Mouse (Mus musculus) adipocyte (in vitro differentiated cells): ENCODE results near the gene Rhoh.

ENCODE experiments used
- DNase-seq: peaks from one replicate; pipeline ENCODE4 v3.0.0-alpha.2; 2016; ENCODE audit warnings: low spot score

Gene Rhoh

DNA sequence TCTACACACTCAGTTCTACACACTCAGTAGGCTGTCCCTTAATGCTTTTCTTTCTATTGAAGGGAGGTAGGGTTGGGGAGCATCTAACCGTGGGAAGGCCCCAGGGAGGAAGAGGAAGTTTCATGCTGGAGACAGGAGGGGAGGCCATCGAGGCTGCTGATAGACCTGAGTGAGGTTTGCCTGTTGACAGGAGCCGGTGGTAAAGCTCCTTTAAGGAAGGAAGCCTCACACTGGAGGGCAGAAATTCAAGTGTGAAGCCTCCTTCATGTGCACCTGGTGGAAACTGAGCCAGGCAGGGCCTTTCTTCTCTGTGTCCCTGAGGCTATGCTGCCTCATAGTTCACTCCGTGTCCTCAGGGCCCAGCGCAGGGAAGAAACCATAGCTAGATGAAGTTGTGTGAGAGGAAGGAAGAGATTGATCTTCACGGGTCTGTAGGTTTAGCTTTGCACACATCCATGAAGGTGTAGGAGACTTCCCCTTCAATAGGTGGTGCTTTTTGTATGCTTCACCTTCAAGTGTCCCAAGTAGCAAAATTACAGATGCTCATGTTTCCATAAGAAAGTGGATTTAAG is 34.2 kb downstream of the Rhoh start:
- DNase-seq, result no peak

DNA sequence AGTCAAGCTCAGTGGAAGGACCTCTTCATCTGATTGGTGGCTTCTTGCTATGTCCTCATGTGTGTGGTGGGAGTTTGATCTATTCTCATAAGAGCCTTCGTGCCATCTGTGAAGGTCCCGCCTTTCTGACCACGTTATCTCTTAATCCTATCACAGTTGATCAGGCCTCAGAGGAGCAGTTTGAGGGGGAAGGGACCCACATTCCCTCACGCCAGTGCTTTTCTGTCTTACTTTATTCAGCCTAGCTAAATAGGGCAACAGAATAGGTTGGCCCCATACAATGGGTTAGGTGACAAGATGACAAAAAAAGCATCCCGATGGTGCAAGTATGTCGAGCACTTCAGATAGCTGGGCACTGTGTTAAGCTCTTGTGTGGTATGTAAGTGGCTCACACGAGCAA is 34.8 kb downstream of the Rhoh start:
- DNase-seq, result no peak

DNA sequence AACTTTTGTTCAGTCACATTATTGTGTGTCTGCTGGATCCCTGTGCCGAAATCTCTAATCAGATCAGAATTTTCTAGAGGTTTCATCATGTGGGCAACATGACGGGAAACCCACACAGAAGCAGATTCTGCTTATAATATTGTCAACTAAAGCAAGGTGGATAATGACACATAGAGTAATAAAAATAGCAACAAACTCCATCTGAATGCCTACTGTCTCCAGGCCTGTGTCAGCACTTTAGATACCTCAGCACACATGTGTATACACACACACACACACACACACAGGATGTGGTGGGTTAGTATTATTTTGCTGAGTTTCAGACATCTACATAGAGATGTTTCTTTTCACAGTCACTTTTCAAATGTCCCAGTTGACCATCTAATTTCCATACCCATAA is 36.7 kb downstream of the Rhoh start:
- DNase-seq, result no peak

DNA sequence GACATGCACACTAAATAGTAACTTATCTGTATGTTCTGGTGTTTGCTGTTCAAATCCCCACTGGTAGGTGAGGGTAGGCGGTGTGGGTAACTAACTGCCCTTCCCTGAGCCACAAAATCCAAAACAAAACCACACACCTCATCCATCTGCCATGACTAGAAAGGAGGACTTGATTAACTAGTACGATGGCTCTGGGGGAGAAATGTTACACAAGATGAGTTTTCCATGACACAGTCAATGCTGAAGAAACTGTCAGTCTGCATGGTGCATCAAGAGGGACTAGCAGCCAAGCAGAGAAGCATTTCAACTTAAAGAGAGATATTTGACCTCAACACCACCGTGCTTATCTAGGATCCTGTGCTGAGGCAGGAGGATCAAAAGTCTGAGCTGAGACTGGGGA is 37.7 kb downstream of the Rhoh start:
- DNase-seq, result no peak

DNA sequence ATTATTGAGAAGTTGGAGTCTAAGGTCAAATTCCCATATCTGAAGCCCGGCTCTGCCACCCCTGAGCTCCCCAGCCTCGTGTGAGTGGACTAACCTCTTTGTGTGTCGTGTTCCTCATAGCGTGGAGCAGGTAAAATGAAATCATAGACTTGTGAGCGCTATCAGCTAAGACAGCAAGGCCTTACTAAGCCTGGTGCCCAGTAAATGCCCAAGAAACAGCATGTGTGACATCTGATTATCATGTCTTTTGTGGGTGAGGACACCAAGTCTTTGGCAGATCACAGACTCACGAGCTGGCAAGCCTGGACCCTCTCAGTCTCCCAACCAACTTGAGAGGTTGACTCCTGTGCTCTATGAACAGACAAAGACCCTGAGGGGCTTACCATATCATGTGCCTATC is 39.1 kb downstream of the Rhoh start:
- no peak for DNase-seq

DNA sequence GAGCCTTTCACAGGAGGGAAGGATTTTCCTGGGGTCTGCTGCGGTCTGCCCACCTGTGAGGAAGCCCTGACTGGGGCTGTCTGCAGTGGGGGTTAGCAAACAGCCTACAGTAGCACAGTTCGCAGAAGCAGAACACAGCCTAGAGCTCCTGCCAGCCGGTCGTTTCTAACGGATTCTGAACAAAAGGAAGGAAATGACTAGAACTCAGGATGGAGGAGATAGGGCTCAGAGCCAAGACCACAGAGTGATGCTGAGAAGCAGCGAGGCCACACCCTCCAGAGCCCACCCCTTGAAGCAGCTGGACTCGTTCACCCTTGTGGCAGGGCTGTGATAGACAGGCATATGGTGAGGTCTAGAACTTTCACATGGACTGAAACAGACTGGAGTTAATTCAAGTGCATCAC is 39.9 kb downstream of the Rhoh start:
- no peak for DNase-seq

DNA sequence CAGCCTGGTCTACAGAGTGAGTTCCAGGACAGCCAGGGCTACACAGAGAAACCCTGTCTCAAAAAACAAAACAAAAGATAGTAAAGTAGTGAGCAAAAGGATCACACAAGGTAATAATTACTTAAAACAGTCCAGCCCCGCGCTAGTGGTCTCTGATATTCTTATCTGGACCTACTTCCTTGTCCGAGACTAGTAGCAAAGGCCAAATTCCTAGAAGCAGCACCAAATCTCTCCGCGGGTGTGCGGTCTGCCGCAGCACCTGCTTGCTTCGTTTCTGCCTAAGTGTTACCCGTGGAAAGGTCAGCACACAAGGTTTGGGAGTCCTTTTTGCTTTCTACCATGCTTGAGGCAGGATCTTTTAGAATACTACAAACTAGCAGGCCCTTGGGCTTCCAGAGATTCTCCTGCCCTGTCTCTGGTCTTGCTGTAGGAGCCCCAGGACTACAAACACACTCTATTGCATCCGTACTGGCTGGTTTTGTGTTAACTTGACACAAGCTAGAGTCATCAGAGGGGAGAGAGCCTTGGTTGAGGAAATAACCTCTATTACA is 40.9 kb downstream of the Rhoh start:
- DNase-seq, result no peak

DNA sequence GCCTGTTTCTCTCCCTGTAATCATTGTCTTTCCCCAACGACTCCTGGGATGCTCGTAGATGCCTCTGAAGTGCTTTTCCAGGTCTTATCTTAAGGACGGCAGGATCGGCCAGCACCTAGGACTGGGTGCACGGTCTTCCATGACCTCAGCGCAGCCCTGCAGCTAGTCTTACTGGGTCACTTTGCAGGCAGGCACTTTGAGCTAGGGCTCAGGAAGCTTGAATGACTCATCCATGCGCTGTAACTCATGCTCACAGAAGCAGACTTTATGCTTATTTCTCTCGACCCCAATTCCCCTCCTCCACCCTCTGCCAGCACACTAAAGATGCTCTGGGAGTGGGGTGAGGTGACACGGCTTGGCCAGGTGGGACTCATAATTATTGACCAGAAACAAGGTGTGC is 41.8 kb downstream of the Rhoh start:
- DNase-seq, result no peak

DNA sequence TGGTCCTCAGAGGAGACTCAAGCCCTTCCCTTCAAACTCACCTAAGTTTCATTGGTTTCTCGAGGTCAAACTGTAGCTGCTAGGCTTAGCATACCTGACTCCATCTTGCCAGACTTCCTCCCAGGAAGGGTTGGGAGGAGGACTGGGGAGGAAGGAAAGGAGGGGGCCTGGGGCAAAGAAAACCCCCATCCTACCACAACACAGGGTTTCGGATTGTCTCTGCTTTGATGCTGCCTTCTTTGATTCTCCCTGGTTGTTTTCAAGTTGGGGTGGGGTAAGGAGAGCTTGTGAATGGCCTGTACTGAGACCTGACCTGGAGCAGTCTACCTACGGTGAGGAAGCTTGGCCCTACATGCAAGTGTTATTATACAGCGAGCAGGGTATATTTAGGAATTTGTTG is 43.5 kb downstream of the Rhoh start:
- DNase-seq, result no peak

DNA sequence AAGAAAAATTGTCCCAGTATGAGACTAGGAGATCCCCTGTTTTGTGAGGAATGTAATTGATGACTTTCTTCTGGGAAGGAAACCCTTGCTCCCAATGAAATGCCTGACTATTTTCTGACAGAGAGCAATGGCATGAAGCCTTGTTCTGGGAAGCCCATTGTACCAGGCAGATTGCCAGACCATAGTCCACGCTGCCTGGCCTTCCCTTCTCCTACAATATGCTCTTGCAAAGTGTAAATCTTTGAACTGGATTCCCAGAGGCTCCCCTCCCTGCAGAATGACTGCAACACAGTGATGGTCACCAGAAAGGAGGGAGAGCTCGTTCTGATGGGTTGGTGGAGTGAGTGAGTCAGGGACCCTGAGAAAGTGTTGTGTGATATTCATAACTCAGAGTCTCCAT is 47.7 kb downstream of the Rhoh start:
- peak; percentile 5 for DNase-seq

DNA sequence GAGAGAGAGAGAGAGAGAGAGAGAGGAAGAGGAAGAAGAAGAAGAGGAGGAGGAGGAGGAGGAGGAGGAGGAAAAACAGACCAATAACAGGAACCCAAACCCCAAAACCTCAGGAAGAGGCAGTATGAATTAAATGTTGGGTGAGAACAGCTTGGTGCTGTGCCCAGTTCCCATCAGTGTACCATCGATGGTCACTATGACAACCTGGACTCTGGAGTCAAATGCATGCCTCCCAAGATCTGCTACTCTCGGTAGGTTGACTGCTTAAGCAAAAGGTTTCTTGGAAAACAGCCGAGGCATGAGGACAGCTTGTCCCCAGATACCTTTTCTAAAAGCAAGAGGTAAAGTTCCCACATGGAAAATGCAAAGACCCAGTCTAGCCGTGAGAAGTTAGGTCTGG is 48.3 kb downstream of the Rhoh start:
- no peak for DNase-seq

DNA sequence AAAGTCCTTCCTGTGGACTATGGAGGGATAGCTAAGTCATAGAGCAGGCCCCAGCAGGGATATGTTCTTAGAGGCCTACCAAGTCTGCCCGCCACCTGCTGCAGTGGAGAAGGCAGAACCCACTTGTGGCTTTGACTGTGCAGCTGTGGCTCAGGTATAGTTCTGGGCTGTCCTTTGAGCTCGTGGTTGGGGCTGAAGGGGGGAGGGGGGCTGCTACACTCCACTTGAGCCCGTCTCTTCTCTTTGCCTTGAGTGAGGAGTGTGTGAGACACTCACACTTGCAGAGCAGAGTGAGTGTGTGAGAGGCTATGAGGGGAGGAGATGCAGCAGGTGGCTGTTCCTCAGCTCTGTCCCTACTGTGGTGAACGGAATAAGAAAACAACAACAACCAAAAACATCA is 49.4 kb downstream of the Rhoh start:
- DNase-seq, result no peak

DNA sequence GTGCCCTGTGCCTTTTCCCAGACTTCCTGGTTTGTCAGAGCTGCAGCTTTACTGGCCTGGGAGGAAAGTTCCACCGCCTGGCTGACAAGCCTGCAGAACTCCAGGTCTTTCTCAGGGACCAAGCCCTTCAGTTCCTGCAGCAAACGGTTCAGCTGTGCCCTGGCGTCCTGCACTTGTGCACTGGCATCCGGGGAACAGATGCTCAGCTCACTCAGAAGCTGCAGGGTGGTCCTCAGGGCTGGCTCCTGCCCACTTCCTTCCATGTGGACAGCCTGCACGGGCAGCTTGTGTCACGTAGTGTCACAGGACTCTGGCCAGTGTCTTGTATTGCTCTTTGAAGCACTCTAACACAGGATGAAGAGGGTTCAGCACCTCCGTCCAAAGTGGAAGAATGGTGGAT is 50.7 kb downstream of the Rhoh start:
- DNase-seq, result no peak

DNA sequence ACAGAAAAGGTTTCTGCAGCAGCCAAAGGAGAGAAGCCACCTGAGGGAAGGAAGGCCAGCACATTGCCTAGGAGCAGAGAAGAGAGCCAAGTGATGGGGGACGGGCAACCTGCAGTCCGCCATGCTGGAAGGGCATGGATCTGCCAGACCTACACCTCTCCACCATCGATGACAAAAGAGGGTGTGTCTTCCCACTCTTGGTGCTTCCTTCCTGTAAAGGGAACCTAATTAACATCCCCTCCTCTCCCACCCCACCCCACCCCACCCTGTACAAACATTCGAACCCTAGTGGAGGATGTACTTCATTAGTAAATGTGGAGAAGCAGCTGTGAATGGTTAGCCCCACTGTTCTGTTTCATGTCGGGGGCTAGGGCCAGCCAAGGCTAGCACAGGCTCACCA is 51.2 kb downstream of the Rhoh start:
- no peak for DNase-seq

DNA sequence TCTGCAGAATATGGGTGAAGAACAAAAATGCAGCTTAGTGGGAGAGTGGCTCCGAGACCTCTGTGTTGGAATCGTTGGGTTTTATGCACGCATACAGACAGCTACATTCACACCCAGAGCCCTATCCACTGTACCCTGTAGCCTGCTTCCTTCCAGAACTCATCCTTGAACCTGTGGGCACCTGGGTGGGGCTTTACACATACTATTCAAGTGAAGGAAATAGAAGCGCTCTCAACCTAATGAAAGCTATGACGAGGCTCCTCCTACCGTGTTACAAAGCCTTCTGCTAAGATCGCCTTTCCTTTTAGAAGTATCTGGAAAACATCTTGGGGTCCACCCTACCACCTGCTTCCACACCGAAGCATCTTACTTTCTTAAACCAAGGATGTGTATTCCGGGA is 52.1 kb downstream of the Rhoh start:
- DNase-seq, result no peak

DNA sequence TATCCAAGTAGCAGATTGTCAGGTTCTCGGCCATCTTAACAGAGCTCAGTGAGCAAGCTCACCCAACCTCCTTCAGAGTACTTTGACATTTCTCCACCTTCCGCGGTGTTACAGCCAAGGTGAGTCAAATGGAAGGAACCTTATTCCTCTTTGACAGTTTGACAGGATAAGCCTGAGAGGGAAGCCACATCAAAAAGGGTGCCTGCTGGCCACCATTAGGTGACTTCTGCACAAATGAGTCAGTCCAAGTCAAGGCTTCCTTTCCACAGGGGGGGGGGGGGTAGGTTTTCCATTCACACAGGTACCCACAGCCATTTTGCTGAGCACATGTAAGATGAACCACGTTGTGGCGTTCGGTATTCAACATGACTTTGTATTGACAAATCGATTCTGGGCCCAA is 53.3 kb downstream of the Rhoh start:
- no peak for DNase-seq

DNA sequence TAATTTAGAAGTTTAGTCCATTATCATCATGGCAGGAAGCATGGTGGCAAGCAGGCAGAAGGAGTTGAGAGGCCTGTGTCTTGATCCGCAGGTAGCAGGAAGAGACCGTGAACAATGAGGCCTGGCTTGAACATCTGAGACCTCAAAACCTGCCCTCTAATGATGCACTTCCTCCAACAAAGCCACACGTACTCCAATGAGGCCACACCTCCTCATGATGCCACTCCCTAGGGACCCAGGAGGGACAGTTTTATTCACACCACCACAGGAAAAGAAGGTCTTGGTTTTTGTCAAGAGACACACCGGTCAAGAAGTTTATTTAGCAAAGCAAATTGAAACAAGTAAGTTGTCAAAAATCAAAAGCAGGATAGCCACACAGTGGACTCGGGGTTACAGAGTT is 55.9 kb downstream of the Rhoh start:
- DNase-seq, result no peak

DNA sequence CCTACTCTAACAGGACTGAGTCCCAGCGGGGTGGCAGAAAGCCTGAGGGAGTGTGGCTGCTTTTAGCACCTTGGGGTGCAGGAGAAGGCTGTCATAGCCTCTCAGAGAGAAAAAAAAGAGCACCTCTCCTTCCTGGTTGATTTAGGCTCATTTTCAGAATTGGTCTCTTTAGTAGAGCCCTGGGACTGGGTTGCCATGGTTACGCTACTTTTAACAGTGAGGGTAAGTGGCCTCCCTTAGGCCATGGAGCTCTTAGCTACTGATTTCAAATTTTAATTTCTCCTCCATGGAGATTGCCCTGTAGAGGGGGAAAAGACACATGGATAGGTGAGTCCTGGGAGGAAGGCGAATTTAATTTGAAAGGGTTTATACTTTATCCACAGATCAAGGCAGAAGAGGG is 57.6 kb downstream of the Rhoh start:
- DNase-seq, result no peak

DNA sequence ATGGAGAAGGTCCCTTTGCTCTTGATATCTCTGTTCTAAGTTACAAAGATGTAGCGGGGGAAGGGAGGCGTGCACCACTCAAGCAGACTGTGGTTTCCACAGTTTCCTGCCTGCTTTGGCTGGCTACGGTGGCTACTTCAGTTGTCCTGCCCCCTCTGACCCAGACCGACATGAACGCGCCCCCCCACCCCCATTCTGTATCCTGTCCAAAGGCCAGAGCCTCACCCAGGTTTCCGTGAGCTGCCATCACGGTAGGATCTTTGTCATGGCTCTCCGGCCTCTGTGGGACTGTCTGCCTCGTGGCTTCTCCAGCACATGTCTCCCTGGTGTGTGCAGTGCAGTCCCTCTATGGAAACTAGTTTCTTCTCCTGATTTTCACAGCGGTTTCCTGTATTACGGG is 58.3 kb downstream of the Rhoh start:
- no peak for DNase-seq

DNA sequence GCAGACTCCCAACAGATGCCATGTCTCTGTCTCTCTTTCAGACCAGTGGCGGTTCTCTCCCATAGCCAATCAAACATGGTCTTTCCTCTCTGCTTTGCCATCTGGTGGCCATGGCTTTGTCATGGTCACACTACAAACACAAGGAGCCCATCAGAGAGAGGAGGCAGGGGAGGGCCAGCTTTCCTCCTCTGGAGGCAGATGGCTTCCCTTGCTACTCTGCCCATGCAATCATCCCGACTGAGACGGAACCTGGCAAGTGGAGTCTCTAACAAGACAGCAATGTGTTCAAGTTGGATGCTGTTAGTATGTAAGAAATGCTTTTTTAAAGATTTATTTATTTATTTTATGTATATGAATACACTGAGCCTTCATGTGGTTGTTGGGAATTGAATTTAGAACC is 58.9 kb downstream of the Rhoh start:
- DNase-seq, result no peak

DNA sequence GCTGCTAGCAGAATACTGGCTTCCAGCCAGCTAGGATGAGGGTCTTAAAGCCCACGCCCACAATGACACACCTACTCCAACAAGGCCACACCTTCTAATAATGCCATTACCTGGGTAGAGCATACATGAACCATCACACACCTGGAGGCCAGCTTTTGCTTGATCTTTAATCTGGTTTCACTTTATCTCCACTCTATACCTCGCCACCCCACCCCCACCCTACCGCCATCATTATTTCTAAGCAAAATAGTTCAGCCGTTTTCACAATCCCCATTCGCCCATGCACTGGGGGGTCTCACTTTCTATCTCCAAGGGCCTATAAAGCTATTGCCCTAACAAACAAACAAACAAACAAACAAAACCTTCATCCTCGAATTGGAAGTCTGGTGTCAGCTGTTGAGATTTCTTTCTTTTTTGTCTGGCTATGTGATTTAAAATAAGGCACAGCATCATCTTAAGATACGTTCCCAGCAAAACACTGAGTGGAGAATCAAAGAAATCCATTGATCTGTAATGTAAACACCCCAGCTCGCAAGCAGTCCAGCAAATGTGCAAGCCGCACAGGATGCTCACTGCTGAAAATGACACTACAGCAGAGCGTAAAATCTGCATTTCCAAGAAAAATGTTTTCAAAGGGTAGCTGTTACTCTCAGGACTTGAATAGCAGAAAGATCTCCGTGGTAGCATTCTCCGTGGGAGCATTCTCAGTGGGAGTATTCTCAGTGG is 59.9 kb downstream of the Rhoh start:
- no peak for DNase-seq

DNA sequence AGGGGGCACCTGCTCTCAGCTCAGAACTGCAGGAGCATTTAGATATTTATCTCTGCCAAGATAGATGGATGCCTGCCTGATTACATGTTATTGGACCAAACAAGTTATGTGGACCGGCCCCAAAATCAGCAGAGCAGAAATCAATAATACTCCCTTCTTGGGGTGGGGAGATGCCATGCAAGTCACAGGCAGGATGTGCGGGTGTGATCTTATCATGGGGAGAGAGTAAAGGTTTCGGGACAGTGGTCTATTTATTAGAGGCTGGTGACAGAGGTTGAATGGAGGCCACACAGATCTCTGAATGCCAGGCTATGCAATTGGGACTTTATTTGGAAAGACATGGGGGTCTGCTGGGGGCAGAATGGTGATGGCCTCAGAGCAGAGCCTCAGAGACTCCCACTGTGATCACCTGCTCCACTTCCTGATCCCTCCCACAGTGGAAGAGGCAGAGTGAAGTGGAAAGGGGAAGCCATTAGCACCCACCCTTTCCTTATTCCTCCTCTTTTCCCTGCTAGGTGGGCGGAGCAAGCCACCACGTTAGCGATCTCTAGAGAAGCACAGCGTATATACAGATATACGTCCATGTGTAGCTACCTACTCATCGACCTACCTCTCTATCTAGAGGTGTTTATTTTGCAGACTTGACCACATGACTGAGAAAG is 60.6 kb downstream of the Rhoh start:
- no peak for DNase-seq

DNA sequence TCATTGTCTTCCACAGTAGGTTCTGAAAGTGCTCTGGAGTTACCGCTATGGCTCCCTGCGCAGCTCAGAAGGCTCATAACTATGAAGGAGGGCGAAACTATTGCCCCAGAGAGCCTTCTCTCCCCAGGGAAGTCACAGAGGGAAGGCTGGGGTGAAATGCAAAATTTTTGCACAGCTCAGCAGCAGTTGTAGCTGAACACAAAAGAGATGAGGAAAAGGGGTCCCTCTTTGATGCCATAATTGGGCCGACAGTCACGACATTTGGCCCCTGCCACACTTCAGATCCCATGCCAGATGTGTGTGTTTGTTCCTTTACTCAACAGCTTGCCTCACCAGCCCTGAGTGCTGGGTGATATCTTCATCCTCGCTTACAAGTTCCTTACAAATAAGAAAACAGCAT is 65.7 kb downstream of the Rhoh start:
- DNase-seq, result no peak

DNA sequence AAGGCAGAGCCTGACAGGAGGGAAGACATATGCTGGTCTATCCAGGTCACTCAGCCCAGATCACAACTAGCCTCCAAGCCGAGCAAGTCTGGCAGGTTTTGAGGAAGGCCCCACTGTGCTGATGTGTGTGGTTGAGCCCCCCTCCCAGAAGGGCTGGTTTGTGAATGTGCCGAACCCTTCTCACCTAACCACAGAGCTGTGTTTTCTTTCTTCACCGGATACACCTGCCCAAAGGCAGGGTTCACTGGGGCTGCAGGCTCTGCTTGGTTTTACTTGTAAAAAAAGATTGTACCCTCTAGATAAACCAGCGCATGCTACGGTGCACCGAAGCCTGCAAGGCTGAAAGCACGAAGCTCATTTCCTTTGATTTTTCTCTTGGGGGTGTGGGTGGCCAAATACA is 68.1 kb downstream of the Rhoh start:
- DNase-seq, result no peak
